Mouse (Mus musculus): Measurements from ENCODE around the gene Uqcr11.
A peak's percentile ranks its signal among the peaks of the same experiment; 100 is the strongest.

Uqcr11 gene

GRCm38 (mm10) chr10:80406684-80407501, at the start of gene Uqcr11:
Gene Uqcr11, minus strand, starts transcription at chr10:80406830.
- DNase-seq (ENCODE audit: low read depth), result peak; percentile 82

GRCm38 (mm10) chr10:80455697-80456096, 49.1 kb upstream of the Uqcr11 start:
- DNase-seq (ENCODE audit: low read depth), result no peak

GRCm38 (mm10) chr10:80454781-80455180, 48.2 kb upstream of the Uqcr11 start:
- no peak for DNase-seq (ENCODE audit: low read depth)

GRCm38 (mm10) chr10:80453601-80454000, 47.0 kb upstream of the Uqcr11 start:
- no peak for DNase-seq (ENCODE audit: low read depth)

GRCm38 (mm10) chr10:80450599-80450998, 44.0 kb upstream of the Uqcr11 start:
- DNase-seq (ENCODE audit: low read depth), result no peak

GRCm38 (mm10) chr10:80445898-80446601, 39.4 kb upstream of the Uqcr11 start:
- DNase-seq (ENCODE audit: low read depth), result no peak

- DNase-seq (ENCODE audit: low read depth), result no peak
These were observed 38.4 kb upstream of the Uqcr11 start for GRCm38 (mm10) chr10:80445052-80445451.

- no peak for DNase-seq (ENCODE audit: low read depth)
These were observed 37.9 kb upstream of the Uqcr11 start for GRCm38 (mm10) chr10:80444339-80445045.

- DNase-seq (ENCODE audit: low read depth), result no peak
These were observed 37.1 kb upstream of the Uqcr11 start for GRCm38 (mm10) chr10:80443575-80444278.

- DNase-seq (ENCODE audit: low read depth), result no peak
These were observed 36.4 kb upstream of the Uqcr11 start for GRCm38 (mm10) chr10:80442989-80443388.

- DNase-seq (ENCODE audit: low read depth), result no peak
These were observed 35.0 kb upstream of the Uqcr11 start for GRCm38 (mm10) chr10:80441598-80441997.

- DNase-seq (ENCODE audit: low read depth), result no peak
These were observed 33.4 kb upstream of the Uqcr11 start for GRCm38 (mm10) chr10:80440031-80440430.

- DNase-seq (ENCODE audit: low read depth), result no peak
These were observed 31.3 kb upstream of the Uqcr11 start for GRCm38 (mm10) chr10:80437973-80438372.

- no peak for DNase-seq (ENCODE audit: low read depth)
These were observed 29.6 kb upstream of the Uqcr11 start for GRCm38 (mm10) chr10:80436276-80436675.

GRCm38 (mm10) chr10:80435764-80436163, 29.1 kb upstream of the Uqcr11 start:
- no peak for DNase-seq (ENCODE audit: low read depth)

- no peak for DNase-seq (ENCODE audit: low read depth)
These were observed 28.2 kb upstream of the Uqcr11 start for GRCm38 (mm10) chr10:80434823-80435222.

- DNase-seq (ENCODE audit: low read depth), result no peak
These were observed 27.6 kb upstream of the Uqcr11 start for GRCm38 (mm10) chr10:80434233-80434592.

- peak; percentile 98 for DNase-seq (ENCODE audit: low read depth)
These were observed 27.0 kb upstream of the Uqcr11 start, which contains the start of gene Tcf3 for GRCm38 (mm10) chr10:80433513-80434232. Gene Tcf3, minus strand, starts transcription at chr10:80433647.

GRCm38 (mm10) chr10:80432936-80433512, 26.4 kb upstream of the Uqcr11 start:
- no peak for DNase-seq (ENCODE audit: low read depth)

- DNase-seq (ENCODE audit: low read depth), result no peak
These were observed 25.8 kb upstream of the Uqcr11 start for GRCm38 (mm10) chr10:80432387-80432785.

Measured in fibroblast of lung, adult 2 months (primary cell).